Mouse (Mus musculus) ES-Bruce4 (cell line): ENCODE data around the gene Ankmy2. TPM values are rescaled to one million over a fixed set of nuclear protein-coding genes. Genes with fewer than 3 reads are reported as not detected.

Experiments
- H3K27ac ChIP-seq: 2 replicates; pipeline ENCODE4 v1.5.1; 2012; ENCODE audit warnings: low read length, inconsistent platforms; ENCODE audit not compliant: insufficient read depth
- H3K27me3 ChIP-seq: 2 replicates; pipeline ENCODE4 v1.6.1; 2012; ENCODE audit warnings: mild to moderate bottlenecking, low read length, inconsistent platforms; ENCODE audit not compliant: control insufficient read depth, poor library complexity, insufficient read depth, severe bottlenecking
- H3K36me3 ChIP-seq: 2 replicates; pipeline ENCODE4 v1.6.1; 2012; ENCODE audit warnings: inconsistent platforms, mild to moderate bottlenecking, low read length, moderate library complexity; ENCODE audit not compliant: control insufficient read depth, poor library complexity, insufficient read depth, severe bottlenecking
- H3K4me1 ChIP-seq: one replicate; pipeline ENCODE4 v1.8.1; 2011; ENCODE audit warnings: low read length; ENCODE audit not compliant: control insufficient read depth, insufficient read depth
- H3K4me3 ChIP-seq: 2 replicates; pipeline ENCODE4 v1.5.1; 2011; ENCODE audit warnings: low read depth, mild to moderate bottlenecking, low read length
- H3K9ac ChIP-seq: 2 replicates; pipeline ENCODE4 v1.6.1; 2012; ENCODE audit warnings: low read depth, mild to moderate bottlenecking, inconsistent platforms; ENCODE audit not compliant: poor library complexity, severe bottlenecking
- H3K9me3 ChIP-seq: replicated peaks from 2 replicates; pipeline ENCODE4 v1.6.1; 2012; ENCODE audit warnings: mild to moderate bottlenecking, low read length, inconsistent platforms; ENCODE audit not compliant: control insufficient read depth, poor library complexity, insufficient read depth, severe bottlenecking
- CTCF ChIP-seq: IDR thresholded peaks from one replicate; pipeline ENCODE4 v1.8.1; 2011; ENCODE audit warnings: low read depth, low read length
- EP300 ChIP-seq: IDR thresholded peaks from 2 replicates; pipeline ENCODE4 v1.6.1; 2011; ENCODE audit warnings: low read depth, low read length; ENCODE audit not compliant: insufficient read depth
- POLR2A ChIP-seq: IDR thresholded peaks from one replicate; pipeline ENCODE4 v1.8.1; 2011; ENCODE audit warnings: low read length; ENCODE audit not compliant: insufficient read depth
- polyA plus RNA-seq: library from polyadenylated mRNA; stranded (reverse); fragments of >200 nt; gene quantifications from 2 replicates; pipeline ENCODE4 v1.2.4, GENCODE M21; 2011; ENCODE audit warnings: low read depth; ENCODE audit not compliant: missing spikeins, insufficient read depth, insufficient read length

The Ankmy2 gene
- polyA plus RNA-seq, 1 experiment, result 25.1 TPM

- no peaks in the 10 kb centered on the region for H3K4me1 ChIP-seq
- no peaks in the 10 kb centered on the region for H3K27me3 ChIP-seq
- no peak overlapping the region for H3K9ac ChIP-seq
- H3K4me3 ChIP-seq, result no peak overlapping the region
- TF ChIP-seq POLR2A (no peak), EP300 (no peak), CTCF (no peak)
- H3K9me3 ChIP-seq, result no peaks in the 10 kb centered on the region
- H3K27ac ChIP-seq, result no peak overlapping the region
- peaks cover 29% of the 10 kb centered on the region for H3K36me3 ChIP-seq
These were observed 22.8 kb upstream of the Ankmy2 start for GRCm38 (mm10) chr12:36134111-36134510.

DNA sequence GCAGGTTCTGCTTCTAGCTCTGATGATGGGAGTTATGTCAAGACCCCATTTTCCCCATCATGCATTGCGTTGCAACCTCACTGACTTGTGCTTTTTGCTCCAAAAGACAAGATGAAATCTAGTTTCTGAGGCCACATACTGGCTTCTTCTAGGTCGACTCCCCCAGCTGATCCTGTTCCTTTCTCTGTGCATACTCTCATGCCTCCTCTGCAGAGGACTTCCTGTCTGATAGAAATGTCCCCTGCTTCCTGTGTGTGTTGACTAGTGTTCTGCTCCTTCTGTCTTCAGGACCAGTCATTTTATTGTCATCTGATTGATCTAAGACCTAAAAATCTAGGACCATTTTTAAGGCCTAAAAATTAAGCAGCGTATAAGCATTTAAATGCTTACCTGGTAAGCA lies 21.5 kb upstream of the Ankmy2 start:
- TF ChIP-seq CTCF (no peak), POLR2A (no peak), EP300 (no peak)
- H3K9me3 ChIP-seq, result no peaks in the 10 kb centered on the region
- peaks cover 26% of the 10 kb centered on the region for H3K36me3 ChIP-seq
- no peaks in the 10 kb centered on the region for H3K4me1 ChIP-seq
- no peak overlapping the region for H3K9ac ChIP-seq
- H3K27ac ChIP-seq, result no peak overlapping the region
- no peaks in the 10 kb centered on the region for H3K27me3 ChIP-seq
- H3K4me3 ChIP-seq, result no peak overlapping the region

DNA sequence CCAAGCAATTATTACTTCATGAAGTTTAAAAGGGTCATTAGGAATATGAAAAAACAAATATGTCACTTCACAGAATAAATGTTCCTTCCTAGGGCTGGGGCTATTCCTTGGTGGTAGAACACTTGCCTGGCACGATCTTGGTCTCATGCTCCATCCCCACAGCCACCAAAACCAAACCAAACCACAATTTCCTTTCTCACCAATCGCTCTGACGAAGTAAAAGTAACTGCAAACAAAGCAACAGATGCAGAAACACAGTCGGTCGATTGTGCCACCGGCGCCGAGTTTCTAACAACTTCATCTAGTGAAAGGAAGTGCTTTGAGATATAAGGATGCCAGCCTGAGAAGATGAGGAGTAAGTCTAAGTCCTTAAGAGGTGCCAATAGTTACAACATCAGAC lies 20.6 kb upstream of the Ankmy2 start:
- H3K9ac ChIP-seq, result no peak overlapping the region
- H3K4me1 ChIP-seq, result no peaks in the 10 kb centered on the region
- peaks cover 25% of the 10 kb centered on the region for H3K36me3 ChIP-seq
- no peak overlapping the region for H3K4me3 ChIP-seq
- H3K27ac ChIP-seq, result no peak overlapping the region
- H3K27me3 ChIP-seq, result no peaks in the 10 kb centered on the region
- no peaks in the 10 kb centered on the region for H3K9me3 ChIP-seq
- TF ChIP-seq EP300, result no peak
- no peak for TF ChIP-seq POLR2A
- TF ChIP-seq CTCF, result no peak

GRCm38 (mm10) chr12:36137192-36137591 lies 19.7 kb upstream of the Ankmy2 start:
- Histone ChIP-seq H3K27me3 (no peaks in the 10 kb centered on the region), H3K9ac (no peak overlapping the region), H3K36me3 (peaks cover 22% of the 10 kb centered on the region), H3K9me3 (no peaks in the 10 kb centered on the region), H3K4me1 (no peaks in the 10 kb centered on the region), H3K4me3 (no peak overlapping the region), H3K27ac (no peak overlapping the region)
- TF ChIP-seq POLR2A (no peak), CTCF (no peak), EP300 (no peak)

DNA sequence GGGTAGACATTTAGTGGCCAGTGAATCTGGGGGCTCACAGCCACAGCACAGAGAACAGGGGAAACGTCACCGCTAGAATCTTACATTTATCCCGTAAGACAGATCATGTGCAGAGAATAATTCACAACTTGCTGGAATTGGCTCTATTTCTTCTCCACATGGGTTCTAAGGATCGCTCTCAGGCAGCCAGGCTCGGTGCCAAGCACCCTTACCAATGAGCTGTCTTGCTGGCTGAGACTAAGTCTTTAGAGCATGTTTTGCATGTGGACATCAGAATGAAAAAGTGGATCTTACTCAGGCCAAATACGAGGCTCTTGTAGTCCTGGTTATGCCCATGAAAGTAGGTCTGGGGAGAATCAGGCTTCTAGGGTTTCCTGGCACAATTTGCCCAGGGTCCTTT lies 16.5 kb upstream of the Ankmy2 start:
- TF ChIP-seq POLR2A, result no peak
- TF ChIP-seq EP300, result no peak
- TF ChIP-seq CTCF, result no peak
- Histone ChIP-seq H3K4me1 (no peaks in the 10 kb centered on the region), H3K36me3 (peaks cover 8% of the 10 kb centered on the region), H3K4me3 (no peak overlapping the region), H3K27ac (no peak overlapping the region), H3K9ac (no peak overlapping the region), H3K27me3 (no peaks in the 10 kb centered on the region), H3K9me3 (no peaks in the 10 kb centered on the region)

DNA sequence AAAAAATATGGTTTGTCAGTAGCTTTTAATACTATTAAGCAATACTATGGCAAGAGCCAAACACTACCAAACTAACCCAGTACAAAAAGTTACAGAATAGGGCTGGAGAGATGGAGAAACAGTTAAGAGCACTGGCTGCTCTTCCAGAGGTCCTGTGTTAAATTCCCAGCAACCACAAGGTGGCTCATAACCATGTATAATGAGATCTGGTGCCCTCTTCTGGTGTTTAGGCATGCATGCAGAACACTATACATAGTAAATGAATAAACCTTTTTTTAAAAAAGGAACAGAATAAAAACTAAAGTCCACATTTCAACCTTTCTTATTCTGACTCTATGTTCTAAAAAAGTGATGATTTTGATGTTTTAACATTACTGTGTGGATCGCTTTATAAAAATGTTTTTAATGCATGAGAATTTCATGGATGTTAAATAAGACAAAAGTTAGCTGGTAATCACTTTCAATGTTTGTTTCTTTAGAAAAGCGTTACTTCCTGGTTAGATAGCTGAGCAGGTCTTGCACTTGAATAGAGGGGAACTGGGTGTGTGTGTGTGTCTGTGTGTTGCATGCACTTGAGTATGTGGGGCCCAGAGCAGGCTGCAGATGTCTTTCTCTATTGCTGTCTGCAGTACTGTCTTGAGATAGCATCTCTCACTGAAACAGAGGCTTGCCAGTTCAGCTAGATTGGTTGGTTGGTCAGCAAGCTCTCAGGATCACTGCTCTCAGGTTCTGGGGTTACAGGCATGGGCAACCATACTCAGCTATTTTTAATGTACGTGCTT lies 10.5 kb upstream of the Ankmy2 start:
- peaks cover 2% of the 10 kb centered on the region for H3K4me1 ChIP-seq
- H3K9ac ChIP-seq, result no peak overlapping the region
- no peaks in the 10 kb centered on the region for H3K9me3 ChIP-seq
- H3K4me3 ChIP-seq, result no peak overlapping the region
- no peak overlapping the region for H3K27ac ChIP-seq
- TF ChIP-seq CTCF, result no peak
- H3K27me3 ChIP-seq, result no peaks in the 10 kb centered on the region
- H3K36me3 ChIP-seq, result no peaks in the 10 kb centered on the region; the same call in 1 of the 2 replicates
